Mouse (Mus musculus): Measurements from ENCODE around the gene Epm2a. TPM values are rescaled to one million over a fixed set of nuclear protein-coding genes. Genes with fewer than 3 reads are reported as not detected.

Epm2a gene
- total RNA-seq, 2 experiments from 2014 or later: 31.7 to 34.6 TPM

DNA sequence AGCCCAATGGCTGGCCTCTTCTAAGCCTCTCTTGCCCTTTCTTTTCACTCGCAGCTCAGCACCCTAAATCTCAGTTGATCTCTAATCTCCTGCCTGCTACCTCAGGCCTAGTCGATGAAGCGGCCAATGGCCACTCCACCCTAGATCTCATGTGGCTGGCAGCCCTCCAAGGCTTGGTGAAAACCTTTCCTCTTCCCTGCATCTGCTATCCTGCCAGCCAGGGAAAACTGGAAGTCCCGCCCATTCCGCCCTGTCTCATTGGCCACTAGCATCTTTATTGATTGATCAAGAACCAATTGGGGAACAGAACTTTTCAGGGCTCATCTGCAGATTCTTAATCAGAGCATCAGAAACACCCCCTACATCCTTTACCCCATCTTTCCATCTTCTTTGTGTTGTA lies 67.7 kb downstream of the Epm2a start:
- no peak for DNase-seq
- intact Hi-C loops (cut with DNase I): no loop called here

DNA sequence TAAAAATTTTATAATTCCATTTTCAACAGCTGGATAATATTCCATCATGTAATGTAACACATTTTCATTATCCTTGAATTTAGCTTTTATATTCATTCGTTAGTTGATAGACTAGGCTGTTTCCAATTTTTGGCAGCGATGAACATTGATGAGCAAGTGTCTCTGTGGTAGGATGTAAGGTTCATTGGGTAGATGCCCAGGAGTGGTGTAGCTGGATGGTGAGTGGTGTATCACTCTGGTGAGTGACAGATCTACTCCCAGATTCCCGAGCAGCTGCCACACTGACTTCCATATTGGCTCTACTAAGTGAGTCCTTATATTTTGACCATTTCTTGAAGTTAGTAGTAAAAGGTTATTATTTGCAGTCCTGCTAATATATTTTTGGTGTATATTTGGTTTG lies 76.9 kb downstream of the Epm2a start:
- intact Hi-C loops (cut with DNase I): no loop called here
- no peak for DNase-seq

DNA sequence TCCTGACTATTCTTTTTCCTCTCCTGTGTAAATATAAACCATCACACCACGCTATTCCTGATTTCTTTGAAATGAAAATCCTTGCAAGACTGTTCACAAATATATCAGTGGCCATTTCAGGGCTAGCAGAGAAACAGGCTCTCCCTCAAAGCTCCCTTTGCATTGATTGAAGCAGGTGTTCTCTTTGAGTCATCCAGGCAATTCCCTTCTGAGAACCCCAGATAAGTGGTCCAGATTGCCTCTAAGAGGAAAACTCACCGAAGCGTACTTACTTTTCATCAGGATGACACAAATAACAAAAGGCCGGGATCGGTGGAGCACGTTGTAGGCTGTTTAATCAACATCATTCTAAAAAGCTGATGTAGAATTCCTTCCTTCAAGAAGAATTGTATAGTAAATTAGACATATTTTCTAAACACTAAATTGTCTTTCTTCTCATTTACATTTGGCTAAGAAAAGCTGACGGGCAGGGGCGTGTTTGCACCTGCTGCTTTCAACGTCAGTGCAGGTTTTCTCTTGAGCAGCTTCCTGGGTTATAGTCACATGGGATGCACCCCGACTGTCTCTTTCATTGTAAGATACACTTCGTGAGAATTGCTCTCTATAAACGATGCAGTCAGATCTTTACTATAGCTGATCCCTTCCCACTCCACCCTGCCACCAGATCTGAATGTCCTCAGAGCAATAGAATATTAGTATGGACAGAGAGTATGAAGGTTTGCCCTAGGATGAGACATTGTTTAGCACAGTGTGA lies 86.0 kb downstream of the Epm2a start:
- DNase-seq: no peak
- intact Hi-C loops (cut with DNase I): no loop called here

DNA sequence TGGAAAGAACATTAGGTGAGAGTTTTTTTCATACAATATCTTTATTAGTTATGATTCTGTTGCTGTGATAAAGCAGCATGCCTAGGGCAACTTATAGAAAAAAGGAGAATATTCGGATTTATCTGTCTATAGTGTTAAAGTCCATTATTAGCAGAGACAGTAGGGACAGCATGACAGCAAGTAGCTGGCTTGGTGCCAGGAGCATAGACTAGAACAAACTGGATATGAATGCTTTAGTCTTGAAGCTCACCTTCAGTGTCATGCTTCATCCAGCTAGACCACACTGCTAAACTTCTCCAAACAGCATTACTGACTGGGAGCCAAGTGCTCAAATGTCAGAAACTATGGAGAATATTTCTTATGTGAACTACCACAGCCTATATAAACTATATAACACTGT lies 93.8 kb downstream of the Epm2a start:
- DNase-seq: no peak
- intact Hi-C loops (cut with DNase I): no loop called here

DNA sequence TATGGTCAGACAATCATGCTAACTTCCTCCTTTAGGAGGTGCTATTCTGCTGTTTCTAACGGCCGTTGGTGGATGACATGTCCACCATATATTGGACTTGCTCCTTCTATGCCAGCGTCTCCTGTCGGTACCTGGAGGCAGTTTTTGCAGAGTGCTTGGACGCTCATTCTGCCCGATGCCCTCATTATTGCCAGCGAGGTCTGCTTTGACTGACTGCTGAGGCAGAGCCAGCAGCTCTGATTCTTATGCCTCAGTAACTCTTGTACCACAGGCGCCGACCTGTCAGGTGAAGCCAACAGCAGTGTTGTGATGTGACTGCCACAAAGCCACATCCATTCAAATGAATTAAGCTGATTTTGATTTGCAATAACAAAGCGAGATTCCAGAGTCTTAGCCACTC lies 95.3 kb downstream of the Epm2a start:
- intact Hi-C loops (cut with DNase I): no loop called here
- DNase-seq: no peak

DNA sequence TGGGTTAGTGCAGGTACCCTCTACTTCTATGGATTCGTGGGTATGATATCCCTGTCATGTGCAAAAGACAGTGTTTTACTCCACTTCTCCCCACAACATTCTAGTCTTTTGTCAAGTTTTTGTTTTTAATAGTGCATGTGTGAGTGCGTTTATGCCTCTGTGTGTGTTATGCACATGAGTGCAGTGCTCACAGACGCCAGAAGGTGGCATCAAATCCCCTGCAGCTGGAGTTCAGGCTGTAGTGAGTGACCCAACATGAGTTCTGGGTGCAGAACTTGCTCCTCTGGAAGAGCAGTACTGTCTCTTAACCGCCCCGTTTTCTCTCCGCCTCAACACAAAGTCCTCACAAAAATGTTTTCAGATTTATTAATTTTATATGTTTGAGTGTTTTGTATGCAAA lies 96.1 kb downstream of the Epm2a start:
- intact Hi-C loops (cut with DNase I): no loop called here

DNA sequence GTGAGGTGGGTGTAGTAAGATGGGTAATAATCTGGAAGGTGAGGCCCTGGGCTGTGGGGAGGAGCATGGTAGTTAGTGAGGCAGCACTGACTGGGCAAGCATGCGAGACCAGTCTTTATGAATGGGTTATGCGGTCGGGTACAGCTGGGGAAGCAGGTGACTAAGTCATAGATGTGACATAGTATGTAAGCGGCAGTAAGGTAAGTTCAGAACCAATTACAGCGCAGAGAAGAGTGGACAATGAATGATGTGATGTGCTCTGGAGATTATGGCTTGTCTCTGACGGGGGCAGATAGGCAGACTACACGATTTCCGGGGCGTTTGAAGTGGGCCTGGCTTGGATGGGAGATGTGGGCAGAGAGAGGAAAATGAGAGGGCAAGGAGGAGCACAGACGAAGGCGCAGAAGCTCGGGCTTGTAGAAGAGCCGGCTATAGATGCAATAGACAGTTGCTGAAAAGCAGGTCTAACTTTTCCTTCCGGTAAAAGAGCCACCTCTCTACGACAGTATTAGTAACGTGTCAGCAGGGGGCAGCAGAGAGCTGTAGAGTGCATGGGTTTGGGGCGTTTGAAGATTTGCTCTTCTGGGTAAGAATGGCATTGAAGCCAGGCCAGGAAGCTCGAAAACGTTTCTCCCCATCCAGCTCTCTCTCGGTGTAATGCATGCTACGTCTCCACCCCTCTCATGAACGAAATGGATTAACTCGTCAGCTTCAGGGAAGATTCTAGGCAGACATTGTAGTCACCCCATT lies 106.5 kb downstream of the Epm2a start:
- peak; percentile 47 to 78 for DNase-seq
- intact Hi-C loops (cut with DNase I): loop anchor here (2.0 kb wide), 1 partner anchor 1163 kb away; no protein-coding TSS in a partner anchor

More for the DNA sequence above, 96.1 kb downstream of the Epm2a start:
- DNase-seq: no peak

DNA sequence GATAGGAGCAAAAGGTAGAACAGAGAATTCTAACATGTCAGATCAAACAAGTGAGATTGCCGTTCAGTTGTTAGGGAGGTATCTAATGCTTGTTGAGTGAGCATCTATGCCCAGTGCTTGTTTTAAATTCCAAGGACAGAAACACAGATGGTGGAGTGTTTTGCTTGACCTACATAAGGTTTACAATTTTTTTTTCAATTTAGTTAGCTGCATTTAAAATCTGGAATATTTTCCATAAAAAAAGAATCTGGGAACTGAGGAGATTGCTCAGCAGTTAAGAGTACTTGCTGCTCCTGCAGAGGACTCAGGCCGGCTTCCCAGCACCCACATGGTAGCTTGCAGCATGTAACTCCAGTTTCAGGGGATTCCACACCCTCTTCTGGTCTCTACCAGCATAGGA lies 109.3 kb downstream of the Epm2a start:
- intact Hi-C loops (cut with DNase I): no loop called here
- DNase-seq: no peak

DNA sequence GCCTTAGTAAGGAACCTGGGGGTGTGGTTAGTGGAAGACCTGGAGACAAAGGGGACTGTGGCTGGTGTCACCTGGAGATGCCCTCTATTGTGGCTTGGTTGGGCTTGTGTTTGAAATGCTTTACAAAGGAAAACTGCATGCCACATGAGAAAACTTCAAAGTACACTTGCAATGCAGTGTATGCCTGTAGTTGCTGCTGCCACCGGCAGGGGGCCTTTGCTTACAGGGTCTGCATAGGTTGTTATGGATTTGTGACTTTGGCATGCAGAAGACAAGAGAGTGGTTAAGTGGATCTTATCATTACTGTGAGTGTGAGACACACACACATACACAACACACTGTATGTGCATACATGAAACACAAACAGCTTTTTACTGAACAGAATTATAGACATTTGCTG lies 114.2 kb downstream of the Epm2a start:
- intact Hi-C loops (cut with DNase I): no loop called here
- no peak for DNase-seq

DNA sequence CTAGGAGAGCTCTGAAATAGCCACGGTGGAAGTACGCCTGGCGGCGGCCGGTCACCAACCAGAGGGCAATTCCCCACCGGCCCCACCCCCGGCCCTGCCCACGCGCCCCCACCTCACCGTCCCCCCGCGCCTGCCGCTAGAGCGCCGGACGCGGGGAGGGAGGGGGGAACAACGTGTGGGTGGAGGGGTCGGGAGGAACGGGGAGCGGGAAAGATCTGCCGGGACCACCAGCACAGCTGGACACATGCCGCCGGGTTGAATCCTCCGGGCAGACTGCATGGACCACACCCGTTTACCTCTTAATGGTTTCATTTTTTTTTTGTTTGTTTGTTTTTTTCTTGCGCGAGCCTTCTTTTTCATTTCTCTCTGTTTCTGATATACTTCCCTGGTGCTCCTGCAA lies 148.8 kb downstream of the Epm2a start:
- intact Hi-C loops (cut with DNase I): no loop called here
- peak; percentile 15 to 65 for DNase-seq

Other genes with a start within 250 kb of the Epm2a start
- gene Shprh, start 194.0 kb upstream of the Epm2a start, total RNA-seq (2021): 10 to 100 TPM; 12.8 to 16.3 TPM
- gene Fbxo30, start 62.1 kb upstream of the Epm2a start, total RNA-seq (2021): 10 to 100 TPM; 26.1 to 33.5 TPM